26 mouse cellular contexts compared by ENCODE assay signal in the genomic region with DNA sequence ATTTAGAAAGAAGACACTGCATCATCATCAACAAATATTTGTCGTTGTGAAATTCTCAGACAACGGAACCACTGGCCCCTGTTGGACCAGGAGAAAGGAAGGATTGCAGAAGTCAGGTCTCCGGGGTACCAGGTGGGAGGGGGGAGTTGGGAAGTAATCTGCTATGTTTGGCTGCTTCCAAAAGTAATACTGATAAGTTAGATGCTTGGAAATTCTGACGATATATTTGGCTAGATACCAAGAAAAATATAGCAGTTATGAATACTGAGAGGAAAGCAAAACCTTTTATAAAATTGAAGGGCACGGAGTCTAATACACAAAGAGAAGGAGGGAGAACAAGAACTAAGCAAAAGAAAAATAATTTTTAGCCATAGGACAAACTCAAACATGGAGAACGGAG.
"Had no signal": no experiment of that assay in that cellular context is flagged by ENCODE, and none has a peak within 500 bp of the region (broad histone marks: within the 10 kb centered on the region; RNA-seq: fewer than 3 reads in every experiment).

No protein-coding gene starts in this region.

- DNase-seq: gastrocnemius, adult 2 months; gastrocnemius, postnatal 10 days; gastrocnemius, postnatal 25 days; heart, postnatal 4 days; kidney, adult 11 months; kidney, adult 2 months; kidney, adult 9 months; kidney, postnatal 14 days; kidney, postnatal 36 days; layer of hippocampus, adult 9-11 months; layer of hippocampus, postnatal 36 days; left cerebral cortex, postnatal 4 days had no signal

- H3K4me3 ChIP-seq: gastrocnemius, adult 2 months; heart, embryonic 13.5 days; heart, embryonic 15.5 days; hindbrain, embryonic 10.5 days; hindbrain, embryonic 12.5 days; kidney, embryonic 15.5 days; limb, embryonic 12.5 days; limb, embryonic 15.5 days; liver, embryonic 12.5 days had no signal

- H3K9me3 ChIP-seq: heart, embryonic 13.5 days; heart, embryonic 15.5 days; hindbrain, embryonic 10.5 days; hindbrain, embryonic 12.5 days; kidney, embryonic 15.5 days; limb, embryonic 12.5 days; limb, embryonic 15.5 days; liver, embryonic 12.5 days had no signal

- ATAC-seq: hindbrain, embryonic 16.5 days; intestine, embryonic 16.5 days; liver, embryonic 12.5 days had no signal

- H3K4me2 ChIP-seq: heart, embryonic 11.5 days; heart, embryonic 13.5 days; heart, embryonic 15.5 days; hindbrain, embryonic 12.5 days; hindbrain, embryonic 14.5 days; kidney, embryonic 15.5 days; limb, embryonic 12.5 days; limb, embryonic 15.5 days; liver, embryonic 12.5 days had no signal

- H3K27me3 ChIP-seq: heart, embryonic 13.5 days; heart, embryonic 15.5 days; hindbrain, embryonic 12.5 days; kidney, embryonic 15.5 days; limb, embryonic 12.5 days; limb, embryonic 15.5 days; liver, embryonic 12.5 days had no signal

- H3K9ac ChIP-seq: heart, embryonic 13.5 days; heart, embryonic 15.5 days; hindbrain, embryonic 12.5 days; hindbrain, embryonic 14.5 days; kidney, embryonic 15.5 days; limb, embryonic 12.5 days; limb, embryonic 15.5 days; liver, embryonic 12.5 days; liver, embryonic 14.5 days had no signal

- H3K27ac ChIP-seq: gastrocnemius, adult 2 months; heart, embryonic 13.5 days; heart, embryonic 15.5 days; hindbrain, embryonic 10.5 days; hindbrain, embryonic 12.5 days; hindbrain, embryonic 14.5 days; kidney, embryonic 15.5 days; kidney, postnatal 0 days; limb, embryonic 12.5 days; limb, embryonic 15.5 days; liver, embryonic 12.5 days; liver, embryonic 14.5 days had no signal

- H3K36me3 ChIP-seq: heart, embryonic 13.5 days; heart, embryonic 15.5 days; hindbrain, embryonic 10.5 days; hindbrain, embryonic 12.5 days; kidney, embryonic 15.5 days; limb, embryonic 12.5 days; limb, embryonic 15.5 days; liver, embryonic 12.5 days had no signal

- H3K4me1 ChIP-seq: hindbrain, embryonic 10.5 days; hindbrain, embryonic 12.5 days; kidney, embryonic 15.5 days; limb, embryonic 12.5 days; limb, embryonic 15.5 days; liver, embryonic 12.5 days had no signal
